Mouse (Mus musculus): ENCODE measurements around the gene Dscaml1.

Dscaml1 gene

DNA sequence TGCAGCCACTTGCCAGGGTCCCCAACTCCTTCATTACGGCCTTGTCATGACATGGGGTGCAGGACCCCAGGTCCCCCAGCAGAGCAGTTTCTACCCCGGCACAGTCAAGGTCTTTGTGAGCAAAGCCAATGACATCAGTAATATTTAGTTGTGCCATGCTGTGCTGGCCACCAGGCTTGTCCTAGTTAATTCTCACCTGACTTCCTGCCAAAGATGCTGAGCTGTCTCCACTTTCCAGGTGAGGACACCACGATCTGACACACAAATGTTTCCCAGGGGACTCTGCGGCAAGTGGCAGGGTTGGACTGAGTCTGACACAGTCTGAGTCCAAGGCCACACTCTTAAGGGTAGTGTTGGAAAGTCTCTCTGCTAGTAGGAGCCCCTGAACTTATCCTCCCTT, at the start of gene Dscaml1:
TSS of gene Dscaml1 (plus strand) at position 173 of the 400 bp plus-strand sequence.
- no peak for DNase-seq (ENCODE audit: low spot score)

DNA sequence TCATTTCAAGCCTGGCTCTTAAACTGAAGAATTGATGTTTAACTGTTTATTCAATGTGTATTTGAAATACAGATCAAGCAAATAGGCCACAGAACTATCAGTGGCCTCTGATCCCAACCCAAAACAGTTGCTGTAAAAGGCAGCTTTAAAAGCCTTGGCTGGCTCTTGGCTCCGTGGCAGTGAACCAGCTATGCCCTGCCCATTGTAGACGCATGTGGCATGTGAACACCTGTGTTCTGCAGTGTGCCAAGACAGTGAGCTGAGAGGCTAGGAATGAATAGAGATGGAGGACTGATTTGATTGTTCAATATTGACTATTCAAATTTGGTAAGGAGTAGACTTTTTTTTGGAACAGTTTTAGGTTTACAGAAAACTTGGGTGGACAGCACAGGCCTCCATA, 49.5 kb upstream of the Dscaml1 start:
- no peak for DNase-seq (ENCODE audit: low spot score)

DNA sequence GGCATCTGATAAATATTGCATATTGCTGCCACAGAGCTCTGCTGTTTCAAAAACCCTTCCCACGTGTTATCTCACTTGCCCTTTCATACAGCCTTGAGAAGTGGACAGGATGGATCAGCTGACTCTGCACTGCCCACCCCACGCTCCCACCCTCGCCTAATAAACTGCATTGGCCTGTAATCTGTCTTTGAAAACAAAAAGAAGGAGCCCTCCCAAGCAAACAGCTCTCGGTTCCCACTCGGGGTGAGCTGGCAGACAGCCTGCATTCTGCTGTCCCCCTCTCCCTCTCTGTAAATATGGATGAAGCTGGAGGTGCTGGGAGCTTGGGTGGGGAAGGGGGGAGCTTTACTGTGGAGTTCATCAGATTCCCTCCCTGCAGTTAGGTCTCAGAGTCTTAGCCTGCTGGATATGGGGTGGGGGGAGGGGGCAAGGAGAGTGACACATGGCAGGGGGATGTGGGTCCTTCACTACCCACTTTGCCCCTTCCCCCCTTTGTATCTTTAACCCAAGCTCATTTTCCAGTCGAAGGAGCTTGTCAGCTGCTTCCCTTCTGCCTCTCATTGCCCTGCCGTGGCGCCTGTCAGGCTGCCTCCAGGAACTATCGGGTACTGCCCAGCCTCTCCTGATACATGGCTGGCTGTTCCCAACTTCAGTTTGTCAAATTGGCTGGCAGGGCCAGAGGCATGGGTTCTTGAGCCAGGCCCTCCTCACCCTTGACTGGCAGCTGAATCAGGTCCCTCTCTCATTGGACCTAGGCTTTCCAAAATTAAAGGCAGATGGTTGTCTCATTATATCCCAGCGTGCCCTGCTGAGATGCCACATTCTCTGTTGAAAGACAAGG, 45.8 kb upstream of the Dscaml1 start:
- no peak for DNase-seq (ENCODE audit: low spot score)

DNA sequence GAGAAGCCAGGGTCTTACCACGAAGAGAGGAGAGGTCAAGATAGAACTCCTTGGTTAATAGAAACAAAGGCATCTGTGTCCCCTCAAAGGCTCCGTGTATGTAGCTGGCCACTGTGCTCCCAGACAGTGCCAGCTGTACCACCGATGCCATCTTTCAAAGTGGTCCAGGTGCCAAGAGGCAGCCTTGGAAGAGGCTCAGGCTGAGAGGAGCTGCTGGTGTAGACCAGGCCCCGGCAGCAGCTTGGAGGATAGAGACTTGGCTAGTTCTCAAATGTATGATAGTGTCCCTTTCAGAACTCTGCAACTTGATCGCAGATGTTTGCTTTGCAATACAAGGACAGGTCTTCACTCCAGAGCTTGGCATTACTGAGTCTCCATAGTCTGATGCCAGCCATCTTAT, 44.1 kb upstream of the Dscaml1 start:
- no peak for DNase-seq (ENCODE audit: low spot score)

DNA sequence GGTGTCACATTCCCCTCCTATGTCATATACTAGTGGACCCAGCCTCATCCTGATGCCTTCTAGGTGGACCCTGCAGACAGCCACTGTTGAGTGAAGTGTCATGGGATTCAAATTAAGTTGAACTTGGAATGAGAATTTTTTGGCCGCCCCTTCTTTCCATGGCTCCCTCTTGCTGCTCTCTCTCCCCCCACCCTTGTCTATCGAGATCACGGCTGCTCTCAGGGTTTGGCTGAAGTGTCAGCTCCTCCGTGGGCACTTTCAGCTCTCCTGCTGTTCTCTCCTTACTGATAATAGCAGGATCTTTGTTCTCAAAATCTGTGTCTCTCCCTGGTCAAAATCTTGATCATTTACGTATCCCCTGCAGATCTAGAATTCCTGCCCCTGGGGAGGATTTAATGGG, 43.6 kb upstream of the Dscaml1 start:
- no peak for DNase-seq (ENCODE audit: low spot score)

DNA sequence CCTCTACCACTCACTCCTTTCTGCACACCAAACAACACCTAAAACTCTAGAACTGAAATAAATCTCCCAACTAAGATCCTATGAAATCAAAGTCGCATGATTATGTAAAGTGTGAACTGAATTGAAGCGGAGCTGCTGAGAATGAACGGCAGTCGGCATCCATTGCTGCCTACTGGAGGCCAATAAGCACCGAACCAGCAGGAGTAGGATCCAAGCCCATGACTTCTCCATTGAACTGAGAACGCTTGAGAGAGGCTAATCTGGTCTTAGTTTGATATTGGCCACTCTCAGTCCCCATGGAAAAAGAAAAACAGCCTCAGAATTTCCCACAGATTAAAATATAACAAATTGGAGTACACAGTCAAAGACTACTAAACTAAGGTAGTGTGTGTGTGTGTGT, 42.5 kb upstream of the Dscaml1 start:
- DNase-seq (ENCODE audit: low spot score): no peak

DNA sequence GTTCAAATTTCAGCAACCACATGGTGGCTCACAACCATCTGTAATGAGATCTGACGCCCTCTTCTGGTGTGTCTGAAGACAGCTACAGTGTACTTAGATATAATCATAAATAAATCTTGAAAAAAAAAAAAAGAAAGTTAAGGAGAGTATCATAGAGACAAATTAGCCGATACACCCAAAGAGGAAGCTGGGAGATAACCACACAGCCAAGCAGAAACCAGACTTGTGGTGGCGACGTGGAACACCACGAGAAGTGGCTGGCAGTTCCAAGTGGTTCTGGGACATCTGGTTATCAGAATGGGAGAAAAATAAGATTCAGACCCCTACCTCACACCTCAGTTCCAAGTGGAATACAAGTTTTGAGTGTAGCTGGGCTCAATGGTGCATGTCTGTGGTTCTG, 39.7 kb upstream of the Dscaml1 start:
- no peak for DNase-seq (ENCODE audit: low spot score)

GRCm38 (mm10) chr9:45388385-45388994, 37.9 kb upstream of the Dscaml1 start:
- DNase-seq (ENCODE audit: low spot score): peak; percentile 90

DNA sequence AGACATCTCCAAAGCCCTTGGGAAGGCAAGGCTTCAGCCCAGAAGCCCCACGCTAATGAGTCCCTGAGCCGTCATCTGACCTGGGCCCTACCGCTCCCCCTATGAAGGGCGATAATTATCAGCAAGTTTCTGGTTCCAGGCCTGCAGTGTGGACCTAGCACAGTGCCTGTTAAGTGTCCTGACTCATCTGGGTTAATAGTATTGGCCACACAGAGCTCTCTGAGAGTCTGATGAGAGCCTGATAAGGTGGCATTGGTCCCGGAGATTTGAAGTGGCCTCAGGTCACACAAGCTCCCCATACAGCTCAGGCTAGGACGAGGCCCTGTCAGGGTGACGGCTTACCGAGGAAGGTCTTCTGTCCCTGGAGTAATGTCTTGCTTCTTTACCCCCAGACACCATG, 36.8 kb upstream of the Dscaml1 start:
- DNase-seq (ENCODE audit: low spot score): no peak

- DNase-seq (ENCODE audit: low spot score): no peak
Measured at GRCm38 (mm10) chr9:45391299-45391698, 35.1 kb upstream of the Dscaml1 start.

- DNase-seq (ENCODE audit: low spot score): no peak
Measured at GRCm38 (mm10) chr9:45395218-45395617, 31.2 kb upstream of the Dscaml1 start.

DNA sequence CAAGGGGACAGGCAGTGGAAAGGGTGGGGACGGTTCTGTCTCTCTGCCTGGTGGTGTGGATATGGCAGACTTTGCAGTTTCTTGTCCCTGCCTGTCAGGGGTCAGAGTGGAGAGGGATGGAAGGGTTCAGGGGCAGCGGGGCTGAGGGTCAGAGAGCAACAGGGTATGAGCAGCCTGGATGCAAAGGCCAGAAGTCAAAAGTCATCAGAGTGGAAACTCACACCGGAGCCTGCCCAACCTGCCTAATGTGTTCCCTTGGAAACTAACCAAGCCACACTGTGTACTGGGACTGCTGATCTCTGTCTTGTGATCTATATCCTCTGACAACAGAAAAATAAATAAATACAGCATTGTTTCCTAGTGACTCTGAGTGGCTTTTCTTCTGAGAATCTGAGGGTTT, 30.6 kb upstream of the Dscaml1 start:
- DNase-seq (ENCODE audit: low spot score): no peak

- DNase-seq (ENCODE audit: low spot score): no peak
Measured at GRCm38 (mm10) chr9:45398336-45398735, 28.1 kb upstream of the Dscaml1 start.

- no peak for DNase-seq (ENCODE audit: low spot score)
Measured at GRCm38 (mm10) chr9:45399434-45399833, 27.0 kb upstream of the Dscaml1 start, which contains the start of gene Fxyd2. Gene Fxyd2 (plus strand): TSS chr9:45399669.

DNA sequence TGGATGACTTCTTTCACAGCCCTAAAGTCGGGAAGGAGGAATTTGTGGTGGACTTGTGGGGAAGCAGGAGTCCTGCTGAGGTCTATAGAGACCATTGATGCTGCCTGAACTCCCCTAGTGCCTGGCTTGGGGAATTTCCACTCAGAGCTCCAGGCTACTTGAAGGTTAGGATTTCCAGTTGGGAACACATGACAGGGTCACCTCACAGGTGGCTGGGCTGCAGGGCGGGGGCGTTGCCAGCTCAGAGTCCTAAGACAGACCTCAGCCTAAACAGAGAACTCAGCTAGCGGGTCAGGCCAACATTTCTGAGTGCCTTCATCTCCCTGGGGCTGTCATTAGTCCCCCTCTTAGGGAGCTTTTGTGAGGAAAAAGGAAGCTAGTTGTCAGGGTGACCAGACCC, 24.6 kb upstream of the Dscaml1 start:
- DNase-seq (ENCODE audit: low spot score): no peak

DNA sequence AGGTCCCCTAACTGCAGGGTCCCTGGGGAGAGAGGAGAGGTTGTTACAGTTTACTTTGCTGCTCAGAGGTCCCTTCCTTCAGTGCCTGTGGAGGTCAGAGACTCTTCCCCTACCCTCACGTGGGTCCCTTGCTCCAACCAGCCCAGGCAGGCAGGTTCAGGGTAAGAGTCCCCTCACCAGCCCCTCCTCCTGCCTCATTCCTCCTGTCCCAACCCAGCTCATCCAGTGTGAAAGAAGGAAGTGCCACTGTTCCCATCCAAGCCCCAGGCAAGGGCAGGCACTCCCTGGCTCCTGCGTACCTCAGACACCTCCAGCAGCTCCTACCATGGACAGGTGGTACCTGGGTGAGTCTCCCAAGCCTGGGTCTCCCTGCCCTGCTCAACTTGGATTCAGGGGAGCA, 23.5 kb upstream of the Dscaml1 start:
- DNase-seq (ENCODE audit: low spot score): no peak

DNA sequence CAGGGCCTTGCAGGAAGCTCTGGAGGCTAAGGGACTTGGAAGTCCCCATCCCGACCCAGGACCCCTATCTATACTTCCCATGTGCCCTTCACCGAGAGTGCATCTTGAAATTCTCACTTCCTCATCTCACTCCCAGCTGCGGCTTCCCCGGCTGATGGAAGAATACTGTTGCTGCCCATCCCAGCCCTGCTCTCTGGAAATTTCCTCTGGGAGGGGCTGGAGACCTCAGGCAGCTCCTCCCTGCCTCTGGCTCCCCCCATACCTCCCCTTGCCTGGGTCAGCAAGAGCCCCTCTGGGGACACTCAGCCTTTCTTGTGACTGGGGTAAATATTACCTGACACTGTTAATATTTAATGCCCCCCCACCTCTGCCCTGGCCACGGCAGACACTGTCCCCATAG, 20.7 kb upstream of the Dscaml1 start:
- no peak for DNase-seq (ENCODE audit: low spot score)

DNA sequence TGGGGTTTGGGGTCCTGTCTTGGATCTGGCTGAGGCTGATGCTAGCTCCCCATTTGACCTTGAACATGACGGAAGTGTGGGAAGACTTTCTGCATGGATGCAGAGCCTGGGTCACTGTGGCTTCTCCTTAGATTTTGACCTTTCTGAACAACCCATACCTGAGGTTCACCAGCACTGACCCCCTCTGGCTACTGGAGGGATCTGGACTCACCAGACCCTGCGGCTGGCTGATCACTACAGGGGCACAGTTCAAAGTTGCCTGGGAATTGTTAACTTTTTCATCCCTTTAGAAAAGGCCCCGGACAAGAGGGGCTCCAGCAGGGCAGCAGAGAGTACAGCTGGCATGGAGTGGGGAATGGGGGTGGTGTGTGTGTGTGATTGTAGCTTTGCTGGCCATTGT, 19.6 kb upstream of the Dscaml1 start:
- no peak for DNase-seq (ENCODE audit: low spot score)

- peak; percentile 75 for DNase-seq (ENCODE audit: low spot score)
Measured at GRCm38 (mm10) chr9:45407706-45408675, 18.4 kb upstream of the Dscaml1 start.

DNA sequence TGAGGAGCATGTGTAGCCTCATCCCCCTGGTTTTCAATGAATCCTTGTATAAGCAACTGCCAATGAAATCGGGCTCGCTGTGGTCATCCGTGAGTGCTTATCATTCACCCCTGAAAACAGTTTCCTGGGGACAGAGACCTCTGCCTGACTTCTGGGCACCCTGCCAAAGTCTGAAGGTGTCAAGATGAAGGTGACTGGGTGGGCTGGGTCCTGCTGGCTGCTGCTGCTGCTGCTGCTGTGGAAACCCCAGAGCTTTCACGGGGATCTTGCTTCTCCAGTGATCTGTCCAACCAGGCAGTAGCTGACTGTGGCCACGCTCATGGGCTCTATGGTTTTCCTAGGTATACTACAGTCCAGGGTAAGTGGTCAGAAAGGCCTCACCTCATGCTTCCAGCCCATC, 16.2 kb upstream of the Dscaml1 start:
- no peak for DNase-seq (ENCODE audit: low spot score)

DNA sequence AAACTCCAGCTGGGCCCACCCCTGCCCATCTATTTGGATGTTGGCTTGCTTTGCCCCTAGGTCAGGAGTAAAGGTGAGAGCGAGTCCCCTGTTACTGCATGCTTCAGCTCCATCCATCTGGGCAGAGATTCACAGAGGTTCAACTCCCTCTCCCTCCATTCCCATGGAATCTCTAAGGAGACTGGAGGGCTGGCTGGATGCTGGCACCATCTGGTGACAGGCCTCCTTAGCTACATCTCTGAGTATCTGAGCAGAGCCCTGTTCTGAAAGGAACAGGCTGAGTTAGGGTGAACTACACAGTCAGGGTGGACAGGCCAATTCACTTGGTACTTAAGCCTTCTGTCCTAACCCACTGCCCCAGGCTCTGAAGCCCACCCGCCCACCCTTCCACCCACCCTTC, 15.8 kb upstream of the Dscaml1 start:
- DNase-seq (ENCODE audit: low spot score): no peak

GRCm38 (mm10) chr9:45411111-45411510, 15.3 kb upstream of the Dscaml1 start:
- DNase-seq (ENCODE audit: low spot score): no peak

- DNase-seq (ENCODE audit: low spot score): no peak
Measured at GRCm38 (mm10) chr9:45411803-45412202, 14.6 kb upstream of the Dscaml1 start.
